Mouse (Mus musculus) left cerebral cortex, adult 11 months (tissue): ENCODE measurements around the gene Fgfr2.

ENCODE experiments used
- DNase-seq: peaks from one replicate; pipeline ENCODE4 v3.0.0; 2022; ENCODE audit warnings: low spot score

The Fgfr2 gene

GRCm38 (mm10) chr7:132931560-132932351 is 191.4 kb downstream of the Fgfr2 start:
- DNase-seq, result no peak

- peak; percentile 98 for DNase-seq
Measured at GRCm38 (mm10) chr7:132930850-132931559, 192.1 kb downstream of the Fgfr2 start, which contains the start of gene Zranb1. Gene Zranb1, plus strand, starts transcription at chr7:132931142.

GRCm38 (mm10) chr7:132930055-132930454 is 193.1 kb downstream of the Fgfr2 start:
- no peak for DNase-seq

GRCm38 (mm10) chr7:132927201-132927600 is 195.9 kb downstream of the Fgfr2 start:
- no peak for DNase-seq

GRCm38 (mm10) chr7:132925227-132925626 is 197.9 kb downstream of the Fgfr2 start:
- no peak for DNase-seq

- DNase-seq, result no peak
Measured at GRCm38 (mm10) chr7:132921971-132922370, 201.2 kb downstream of the Fgfr2 start.

- DNase-seq, result no peak
Measured at GRCm38 (mm10) chr7:132903796-132904195, 219.4 kb downstream of the Fgfr2 start.

GRCm38 (mm10) chr7:132900826-132901531 is 222.2 kb downstream of the Fgfr2 start:
- DNase-seq, result no peak

GRCm38 (mm10) chr7:132898234-132898633 is 224.9 kb downstream of the Fgfr2 start:
- no peak for DNase-seq

- no peak for DNase-seq
Measured at GRCm38 (mm10) chr7:132897258-132897657, 225.9 kb downstream of the Fgfr2 start.

GRCm38 (mm10) chr7:132896206-132896815 is 226.8 kb downstream of the Fgfr2 start:
- DNase-seq, result no peak

- no peak for DNase-seq
Measured at GRCm38 (mm10) chr7:132894841-132895555, 228.2 kb downstream of the Fgfr2 start.

- DNase-seq, result no peak
Measured at GRCm38 (mm10) chr7:132893336-132893735, 229.8 kb downstream of the Fgfr2 start.

GRCm38 (mm10) chr7:132892806-132893205 is 230.3 kb downstream of the Fgfr2 start:
- no peak for DNase-seq

- no peak for DNase-seq
Measured at GRCm38 (mm10) chr7:132892311-132892661, 230.9 kb downstream of the Fgfr2 start.

- no peak for DNase-seq
Measured at GRCm38 (mm10) chr7:132891561-132892310, 231.4 kb downstream of the Fgfr2 start.

- DNase-seq, result no peak
Measured at GRCm38 (mm10) chr7:132890201-132890600, 232.9 kb downstream of the Fgfr2 start.

- DNase-seq, result no peak
Measured at GRCm38 (mm10) chr7:132889691-132890090, 233.5 kb downstream of the Fgfr2 start.

GRCm38 (mm10) chr7:132888518-132889249 is 234.5 kb downstream of the Fgfr2 start:
- DNase-seq, result no peak

GRCm38 (mm10) chr7:132888052-132888451 is 235.1 kb downstream of the Fgfr2 start:
- no peak for DNase-seq
